Mouse (Mus musculus) adrenal gland, adult 2 months (tissue): Measurements from ENCODE around the gene Prpf31. TPM values are rescaled to one million over a fixed set of nuclear protein-coding genes. Genes with fewer than 3 reads are reported as not detected.
"Not testable (repeated sequence)": the region's sequence is repeated elsewhere in the genome, so short reads cannot be mapped to it uniquely, and the experiment has no call there.

Experiments used
- DNase-seq: peaks from one replicate; pipeline ENCODE4 v3.0.0; 2021
- long read RNA-seq: library from polyadenylated mRNA; stranded (forward); transcript quantifications from one replicate; pipeline ENCODE4 v2.0.0, GENCODE M21; 2021
- polyA plus RNA-seq: library from polyadenylated mRNA; depleted of rRNA; stranded (reverse); fragments of >200 nt; gene quantifications from 2 replicates; pipeline ENCODE4 v1.2.3, GENCODE M21; 2012; rRNA removed
- total RNA-seq, 2 experiments: library from RNA; stranded (reverse); gene quantifications; 2 replicates each; pipeline ENCODE4 v1.2.3; 2021

The Prpf31 gene
- total RNA-seq (10 to 100 TPM; 36.8 to 53.1 TPM), polyA plus RNA-seq (20.5 and 33.7 TPM in 2 replicates)
- long read RNA-seq, transcript Prpf31-201 (14 exons, 3,144 nt): major isoform, 61 of 64 reads
- long read RNA-seq, partial matches to known transcripts: 0 of 64 reads
- long read RNA-seq, other reads (novel, unspliced or antisense): 0 of 64 reads

GRCm38 (mm10) chr7:3629543-3630477 lies at the start of gene Prpf31, which contains the start of gene Tfpt:
Gene Prpf31, plus strand, starts transcription at chr7:3629985.
Gene Tfpt, minus strand, starts transcription at chr7:3629929.
- DNase-seq: peak; percentile 95

- DNase-seq: no peak
These were observed 49.8 kb upstream of the Prpf31 start for GRCm38 (mm10) chr7:3580029-3580428.

GRCm38 (mm10) chr7:3585763-3586162 lies 44.0 kb upstream of the Prpf31 start:
- no peak for DNase-seq

- no peak for DNase-seq
These were observed 43.5 kb upstream of the Prpf31 start for GRCm38 (mm10) chr7:3586255-3586654.

GRCm38 (mm10) chr7:3587292-3587691 lies 42.5 kb upstream of the Prpf31 start:
- DNase-seq: no peak

GRCm38 (mm10) chr7:3590550-3590949 lies 39.2 kb upstream of the Prpf31 start:
- peak; percentile 49 for DNase-seq

- DNase-seq: no peak
These were observed 38.3 kb upstream of the Prpf31 start for GRCm38 (mm10) chr7:3591534-3591933.

- DNase-seq: no peak
These were observed 35.9 kb upstream of the Prpf31 start for GRCm38 (mm10) chr7:3593855-3594254.

- no peak for DNase-seq
These were observed 35.1 kb upstream of the Prpf31 start for GRCm38 (mm10) chr7:3594686-3595085.

GRCm38 (mm10) chr7:3595146-3595545 lies 34.6 kb upstream of the Prpf31 start:
- peak; percentile 46 for DNase-seq

- DNase-seq: not testable (repeated sequence)
These were observed 32.0 kb upstream of the Prpf31 start for GRCm38 (mm10) chr7:3597755-3598154.

- DNase-seq: peak; percentile 67
These were observed 28.7 kb upstream of the Prpf31 start for GRCm38 (mm10) chr7:3601119-3601518.

- no peak for DNase-seq
These were observed 23.0 kb upstream of the Prpf31 start for GRCm38 (mm10) chr7:3606798-3607197.

- DNase-seq: no peak
These were observed 22.4 kb upstream of the Prpf31 start for GRCm38 (mm10) chr7:3607391-3607790.

GRCm38 (mm10) chr7:3608668-3609067 lies 21.1 kb upstream of the Prpf31 start:
- no peak for DNase-seq

GRCm38 (mm10) chr7:3609082-3609481 lies 20.7 kb upstream of the Prpf31 start:
- DNase-seq: peak; percentile 57

- no peak for DNase-seq
These were observed 19.3 kb upstream of the Prpf31 start for GRCm38 (mm10) chr7:3610437-3610836.

- no peak for DNase-seq
These were observed 18.8 kb upstream of the Prpf31 start for GRCm38 (mm10) chr7:3611006-3611405.

- DNase-seq: no peak
These were observed 15.8 kb upstream of the Prpf31 start for GRCm38 (mm10) chr7:3614021-3614420.

GRCm38 (mm10) chr7:3616057-3616388 lies 13.8 kb upstream of the Prpf31 start, which contains the start of gene Oscar:
Gene Oscar, minus strand, starts transcription at chr7:3616157.
- no peak for DNase-seq

- DNase-seq: no peak
These were observed 13.2 kb upstream of the Prpf31 start for GRCm38 (mm10) chr7:3616389-3617241.

GRCm38 (mm10) chr7:3617242-3617995 lies 12.4 kb upstream of the Prpf31 start, which contains the start of gene Ndufa3:
Gene Ndufa3, plus strand, starts transcription at chr7:3617373.
- DNase-seq: peak; percentile 92
